In the genomic region with DNA sequence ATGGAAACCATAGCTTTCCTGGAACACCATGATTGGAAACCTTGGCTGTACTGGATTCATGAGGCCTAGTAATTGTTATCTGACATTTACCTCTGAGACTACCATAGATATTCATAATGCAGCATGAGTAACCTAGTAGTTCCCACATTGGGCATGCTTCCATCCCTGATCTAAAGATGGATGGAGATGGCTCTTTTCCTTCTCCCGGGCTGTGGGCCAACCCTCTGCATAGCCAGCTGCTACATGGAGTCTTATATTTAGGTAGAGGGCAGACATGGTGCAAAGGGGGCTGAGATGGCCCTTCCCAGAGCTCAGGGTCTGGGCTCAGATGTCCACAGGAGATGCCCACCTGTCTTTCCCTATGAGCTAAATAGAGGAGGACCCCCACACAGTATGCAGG, we compare ENCODE assay signal across 18 mouse cellular contexts.
A peak's percentile ranks its signal among the peaks of the same experiment; 100 is the strongest.
DNase-seq lines count a peak whose midpoint lies in the region; ATAC-seq and TF ChIP-seq lines count a peak whose summit lies in the region.
"Had no signal": no experiment of that assay in that cellular context is flagged by ENCODE, and none has a peak within 500 bp of the region (broad histone marks: within the 10 kb centered on the region; RNA-seq: fewer than 3 reads in every experiment).

No protein-coding gene starts in this region.

- H3K27ac ChIP-seq in left cerebral cortex, adult 2 months = no peak overlapping the region
- H3K27ac ChIP-seq: limb, embryonic 12.5 days; midbrain, embryonic 12.5 days had no signal

- no peak overlapping the region for H3K4me3 ChIP-seq in left cerebral cortex, adult 2 months
- H3K4me3 ChIP-seq: erythroblast, embryonic 14.5 days; limb, embryonic 12.5 days; midbrain, embryonic 12.5 days had no signal

- ATAC-seq in frontal cortex, adult (ENCODE audit: low TSS enrichment) = peak; percentile 88
- no peak for ATAC-seq in monocyte, adult 5-6 weeks (replicated peaks; ENCODE audit: insufficient number of reproducible peaks, low FRiP score, low TSS enrichment, poor library complexity, severe bottlenecking)
- ATAC-seq: activated CD4-positive, CD25-positive, alpha-beta regulatory T cell, adult 4 months; inflammation-experienced regulatory T-cells, adult 6 months had no signal

- peak; percentile 55 to 70 for DNase-seq in cerebellum, postnatal 10 days
- no peak for DNase-seq in cerebellum, adult 8-10 months
- peak; percentile 11 to 55 for DNase-seq in left cerebral cortex, adult 2 months (ENCODE audit: extremely low spot score in 1 of 2, low spot score in 2 of 2)
- DNase-seq in right cerebral cortex, postnatal 10 days (ENCODE audit: low spot score in 2 of 2) = peak; percentile 78 to 82
- no peak for DNase-seq in natural killer cell, adult 2 months (ENCODE audit: low spot score in 2 of 2)
- DNase-seq in spleen, postnatal 4 days (ENCODE audit: low spot score in 2 of 2) = no peak
- DNase-seq: cerebellum, adult 18-20 months; gastrocnemius, postnatal 10 days; heart, postnatal 36 days; kidney, postnatal 10 days; lung, postnatal 36 days had no signal

- TF ChIP-seq CTCF in left cerebral cortex, adult 2 months (IDR thresholded peaks at IDR 0.05) = no peak

- intact Hi-C loops in left cerebral cortex, adult 2 months (cut with DNase I) = no loop called here

Comparison
In these comparisons a context has a peak if more than half of its experiments do, and no peak if none do; other contexts are left out.
1. DNase-seq: peak in cerebellum, postnatal 10 days (2 of 2), left cerebral cortex, adult 2 months (2 of 2) and right cerebral cortex, postnatal 10 days (2 of 2); none in cerebellum, adult 8-10 months (single experiment), natural killer cell, adult 2 months (0 of 2) and spleen, postnatal 4 days (0 of 2).